Mouse (Mus musculus) liver, adult 2 months (tissue): ENCODE data around the gene Jmjd7.

Source experiments
- CTCF ChIP-seq: fragments of 200-500 bp; IDR thresholded peaks from 2 replicates; pipeline ENCODE4 v1.5.1; 2011; ENCODE audit warnings: low read depth, low read length, control low read depth
- POLR2A ChIP-seq: fragments of 200-500 bp; IDR thresholded peaks from 2 replicates; pipeline ENCODE4 v1.6.1; 2011; ENCODE audit warnings: low read length, control low read depth; ENCODE audit not compliant: insufficient read depth; ENCODE audit errors: extremely low read depth

- TF ChIP-seq POLR2A: no peak
- TF ChIP-seq CTCF: no peak
Measured at GRCm38 (mm10) chr2:120015882-120016281, 11.4 kb upstream of the Jmjd7 start.
